Mouse (Mus musculus) midbrain, embryonic 12.5 days (tissue): ENCODE measurements around the gene Wdr92. TPM values are rescaled to one million over a fixed set of nuclear protein-coding genes. Genes with fewer than 3 reads are reported as not detected.
"Not testable (repeated sequence)": the region's sequence is repeated elsewhere in the genome, so short reads cannot be mapped to it uniquely, and the experiment has no call there.

Experiments used
- ATAC-seq: fragments of 200-750 bp; cut with Nextera tagmentation; 2 replicates; pipeline ENCODE4 v1.8.0; 2017; ENCODE audit warnings: low read depth, moderate TSS enrichment, moderate library complexity; ENCODE audit not compliant: low FRiP score
- H3K27ac ChIP-seq: fragments of 300-500 bp; sonication (generic); replicated peaks from 2 replicates; pipeline ENCODE4 v1.5.1; 2016; ENCODE audit warnings: mild to moderate bottlenecking
- H3K27me3 ChIP-seq: fragments of 300-500 bp; sonication (generic); 2 replicates; pipeline ENCODE4 v1.6.1; 2016; ENCODE audit warnings: mild to moderate bottlenecking
- H3K36me3 ChIP-seq: fragments of 300-500 bp; sonication (generic); 2 replicates; pipeline ENCODE4 v1.6.1; 2016
- H3K4me1 ChIP-seq: fragments of 300-500 bp; sonication (generic); 2 replicates; pipeline ENCODE4 v1.6.1; 2016
- H3K4me2 ChIP-seq: fragments of 300-500 bp; sonication (generic); replicated peaks from 2 replicates; pipeline ENCODE4 v1.6.1; 2016; ENCODE audit warnings: mild to moderate bottlenecking, moderate library complexity
- H3K4me3 ChIP-seq: fragments of 300-500 bp; sonication (generic); 2 replicates; pipeline ENCODE4 v1.5.1; 2016; ENCODE audit warnings: mild to moderate bottlenecking
- H3K9ac ChIP-seq: fragments of 300-500 bp; sonication (generic); replicated peaks from 2 replicates; pipeline ENCODE4 v1.6.1; 2016; ENCODE audit warnings: mild to moderate bottlenecking, moderate library complexity
- H3K9me3 ChIP-seq: fragments of 300-500 bp; sonication (generic); 2 replicates; pipeline ENCODE4 v1.6.1; 2016; ENCODE audit warnings: mild to moderate bottlenecking
- WGBS: fragments of 180-500 bp; shearing (Covaris S2); methylation state at CpG from one replicate; pipeline ENCODE4 v1.1.7; 2016; 5-methylcytosine and 5-hydroxymethylcytosine counted together
- polyA plus RNA-seq: library from polyadenylated mRNA; unstranded; fragments of >200 nt; fragmentation: Nextera tagmentation; extraction: Ambion mirVana; gene quantifications from 2 replicates; pipeline ENCODE4 v1.2.1, GENCODE M21; 2016

Wdr92 gene
- polyA plus RNA-seq, 1 experiment from 2014 or later = 25.6 TPM

DNA sequence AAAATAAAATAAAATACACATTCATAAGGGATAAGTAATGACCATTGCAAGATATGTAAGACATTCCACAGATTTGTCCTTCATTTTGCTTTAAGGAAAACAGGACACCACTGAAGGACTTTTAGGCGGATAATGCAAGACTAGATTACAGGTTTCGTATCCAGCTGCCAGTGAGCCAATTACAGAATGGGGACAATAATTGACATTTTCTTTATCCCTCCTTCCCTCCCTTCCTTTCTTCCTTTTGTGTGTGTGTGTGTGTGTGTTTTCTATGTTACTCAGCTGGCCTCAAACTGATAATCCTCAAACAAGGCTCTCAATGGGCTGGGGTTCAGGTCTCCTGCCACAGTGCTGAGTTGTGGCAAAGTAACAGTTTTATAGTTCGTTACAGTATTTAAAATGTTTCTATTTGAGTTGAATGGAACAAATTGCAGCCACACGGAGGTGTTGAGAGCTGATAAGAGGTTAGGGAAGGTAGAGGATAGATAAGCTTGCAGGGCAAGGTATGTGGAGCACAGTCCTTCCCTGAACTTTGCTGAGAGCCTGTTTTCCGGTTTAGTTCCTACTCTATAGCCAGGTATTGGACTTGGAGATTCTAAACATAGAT is 31.1 kb downstream of the Wdr92 start:
- Histone ChIP-seq H3K27ac (no peak overlapping the region), H3K9ac (0 out of 2 replicates have a peak overlapping the region, but pooled peaks have one; percentile 11), H3K4me1 (peaks cover 23% of the 10 kb centered on the region), H3K27me3 (no peaks in the 10 kb centered on the region), H3K4me2 (peak overlapping the region; percentile 74), H3K9me3 (no peaks in the 10 kb centered on the region), H3K4me3 (no peak overlapping the region; the same call in 1 of the 2 replicates), H3K36me3 (peaks cover 11% of the 10 kb centered on the region)
- no peak for ATAC-seq
- 83% methylated on average over 5 of the region's 5 CpGs for WGBS

DNA sequence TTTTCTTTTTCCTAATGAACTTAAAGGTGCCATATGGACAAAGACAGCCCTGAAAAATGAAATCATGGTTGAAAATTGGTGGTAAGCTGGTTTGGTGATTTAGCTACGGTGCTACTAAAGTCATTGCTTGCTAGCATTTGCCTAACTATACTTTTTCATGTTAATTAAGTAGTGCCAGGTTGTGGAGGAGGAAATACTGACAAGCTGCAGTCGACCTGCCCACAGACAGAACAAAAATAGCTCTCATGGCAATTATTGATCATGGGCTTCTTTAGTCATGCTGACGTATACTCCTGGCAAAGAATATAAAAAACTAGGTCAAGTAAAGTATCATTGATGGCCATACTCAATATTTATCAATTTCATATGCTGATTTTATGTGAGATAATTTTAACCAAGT is 33.6 kb downstream of the Wdr92 start:
- H3K36me3 ChIP-seq = no peaks in the 10 kb centered on the region
- H3K27ac ChIP-seq = no peak overlapping the region
- no peak overlapping the region for H3K4me3 ChIP-seq
- no peak for ATAC-seq
- no peaks in the 10 kb centered on the region for H3K27me3 ChIP-seq
- H3K9ac ChIP-seq = no peak overlapping the region
- 92% methylated on average over 3 of the region's 3 CpGs for WGBS
- no peaks in the 10 kb centered on the region for H3K9me3 ChIP-seq
- no peak overlapping the region for H3K4me2 ChIP-seq
- peaks cover 18% of the 10 kb centered on the region for H3K4me1 ChIP-seq

DNA sequence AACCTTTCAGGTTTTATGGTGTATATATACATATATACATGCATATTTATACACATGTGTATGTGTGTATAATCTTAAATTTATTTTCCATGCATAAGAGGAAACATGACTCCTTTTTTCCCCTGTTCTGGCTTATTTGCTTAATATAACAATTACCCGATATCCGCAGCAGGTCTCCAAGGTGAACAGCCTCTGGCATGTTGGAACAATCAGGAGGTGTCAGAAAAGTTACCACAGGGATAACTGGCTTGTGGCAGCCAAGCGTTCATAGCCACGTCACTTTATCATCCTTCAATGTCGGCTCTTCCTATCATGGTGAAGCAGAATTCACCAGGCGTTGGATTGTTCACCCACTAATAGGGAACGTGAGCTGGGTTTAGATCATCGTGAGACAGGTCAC is 39.2 kb downstream of the Wdr92 start:
- Histone ChIP-seq H3K4me1 (no peaks in the 10 kb centered on the region), H3K9ac (no peak overlapping the region), H3K27me3 (no peaks in the 10 kb centered on the region), H3K27ac (no peak overlapping the region), H3K36me3 (peaks cover 27% of the 10 kb centered on the region), H3K9me3 (no peaks in the 10 kb centered on the region), H3K4me3 (no peak overlapping the region), H3K4me2 (no peak overlapping the region)
- WGBS = 97% methylated on average over 8 of the region's 8 CpGs
- ATAC-seq = no peak

DNA sequence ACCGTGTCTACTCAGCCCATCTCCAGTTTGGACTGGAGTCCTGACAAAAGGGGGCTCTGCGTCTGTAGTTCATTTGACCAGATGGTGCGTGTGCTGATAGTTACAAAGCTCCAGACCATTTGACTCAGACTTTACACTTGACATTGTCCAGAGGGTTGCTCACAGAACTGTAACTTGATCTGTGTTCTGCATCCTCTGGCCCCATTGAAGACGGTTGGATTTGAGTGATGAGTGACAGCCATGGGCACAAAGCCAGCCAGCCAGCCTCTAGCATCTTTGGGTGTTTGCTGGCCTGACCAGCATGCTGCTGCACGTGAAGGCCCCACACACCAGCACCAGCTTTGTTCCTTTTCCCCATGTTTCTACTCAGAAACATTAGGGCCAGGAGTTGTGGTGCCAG is 50.9 kb downstream of the Wdr92 start:
- H3K4me1 ChIP-seq = no peaks in the 10 kb centered on the region
- no peak overlapping the region for H3K27ac ChIP-seq
- no peak overlapping the region for H3K4me3 ChIP-seq
- H3K9me3 ChIP-seq = no peaks in the 10 kb centered on the region
- no peak for ATAC-seq
- 90% methylated on average over 5 of the region's 5 CpGs for WGBS
- H3K4me2 ChIP-seq = no peak overlapping the region
- no peak overlapping the region for H3K9ac ChIP-seq
- no peaks in the 10 kb centered on the region for H3K27me3 ChIP-seq
- H3K36me3 ChIP-seq = peaks cover 40% of the 10 kb centered on the region

DNA sequence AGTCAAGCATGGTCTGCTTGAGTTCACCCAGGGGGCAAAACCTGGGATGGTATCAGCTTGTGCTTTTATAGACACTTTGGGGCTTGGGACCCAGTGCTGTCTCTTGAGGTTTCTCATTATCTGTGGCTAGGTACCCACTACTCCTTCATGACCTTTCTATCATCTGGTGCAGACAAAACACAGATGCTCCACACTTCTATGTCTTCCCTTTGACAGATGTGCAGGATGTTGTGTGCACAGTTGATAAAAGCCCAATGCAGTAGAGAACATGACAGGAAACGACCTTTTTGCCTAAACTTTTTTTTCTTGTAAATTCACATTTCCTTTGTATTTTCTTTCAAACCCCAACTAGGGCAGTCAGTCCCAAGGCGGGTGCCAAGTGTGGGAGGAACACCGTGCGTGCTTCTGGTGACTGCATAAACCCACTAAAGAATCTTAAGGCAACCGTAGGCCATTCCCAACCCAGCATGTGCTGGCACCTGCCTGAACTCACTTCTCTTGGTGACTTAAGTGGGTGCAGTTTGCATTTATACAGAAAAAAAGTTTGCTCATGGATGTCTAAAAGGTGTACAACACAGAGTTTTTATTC is 54.6 kb downstream of the Wdr92 start:
- no peaks in the 10 kb centered on the region for H3K27me3 ChIP-seq
- no peaks in the 10 kb centered on the region for H3K9me3 ChIP-seq
- no peak for ATAC-seq
- no peak overlapping the region for H3K4me3 ChIP-seq
- peaks cover 23% of the 10 kb centered on the region for H3K36me3 ChIP-seq
- H3K27ac ChIP-seq = no peak overlapping the region
- WGBS = 86% methylated on average over 5 of the region's 5 CpGs
- no peak overlapping the region for H3K4me2 ChIP-seq
- no peaks in the 10 kb centered on the region for H3K4me1 ChIP-seq
- H3K9ac ChIP-seq = no peak overlapping the region

DNA sequence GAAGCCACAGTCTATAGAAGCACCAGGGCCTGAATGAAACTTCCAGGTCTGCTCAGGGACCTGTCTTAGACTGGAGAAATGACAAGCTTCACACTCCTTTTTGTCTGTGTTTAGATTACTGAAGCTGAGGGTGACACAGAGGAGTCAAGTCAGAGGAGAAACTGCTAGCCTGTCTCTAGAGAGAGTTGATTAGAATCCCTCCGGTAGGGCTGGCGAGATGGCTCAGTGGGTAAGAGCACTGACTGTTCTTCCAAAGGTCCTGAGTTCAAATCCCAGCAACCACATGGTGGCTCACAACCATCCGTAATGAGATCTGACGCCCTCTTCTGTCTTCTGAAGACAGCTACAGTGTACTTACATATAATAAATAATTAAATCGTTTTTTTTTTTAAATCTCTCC is 56.7 kb downstream of the Wdr92 start:
- not testable (repeated sequence) for ATAC-seq, H3K36me3 ChIP-seq, H3K27me3 ChIP-seq, H3K4me2 ChIP-seq, H3K9me3 ChIP-seq, H3K9ac ChIP-seq, H3K4me3 ChIP-seq, H3K4me1 ChIP-seq, H3K27ac ChIP-seq
- 88% methylated on average over 5 of the region's 5 CpGs for WGBS

DNA sequence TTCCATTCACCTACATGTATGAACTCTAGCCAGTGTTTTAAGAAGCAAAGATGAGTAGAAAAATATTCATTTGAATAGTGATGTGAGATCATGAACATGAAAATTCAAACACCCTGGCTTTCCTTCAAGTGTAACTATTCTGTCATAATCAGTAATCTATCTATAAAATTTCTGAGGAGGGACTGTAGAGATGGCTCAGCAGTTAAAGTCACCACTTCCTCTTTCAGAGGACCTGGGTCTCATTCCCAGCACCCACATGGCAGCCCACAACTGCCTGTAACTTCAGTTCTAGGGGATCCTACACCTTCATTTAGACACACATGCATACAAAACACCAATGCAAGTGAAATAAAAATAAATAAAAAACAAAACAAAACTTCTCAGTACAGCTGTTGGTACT is 66.8 kb downstream of the Wdr92 start:
- no peak overlapping the region for H3K4me2 ChIP-seq
- H3K27ac ChIP-seq = no peak overlapping the region
- H3K9ac ChIP-seq = no peak overlapping the region
- no peaks in the 10 kb centered on the region for H3K27me3 ChIP-seq
- ATAC-seq = no peak
- H3K4me3 ChIP-seq = no peak overlapping the region
- H3K9me3 ChIP-seq = no peaks in the 10 kb centered on the region
- no peaks in the 10 kb centered on the region for H3K36me3 ChIP-seq
- H3K4me1 ChIP-seq = no peaks in the 10 kb centered on the region

DNA sequence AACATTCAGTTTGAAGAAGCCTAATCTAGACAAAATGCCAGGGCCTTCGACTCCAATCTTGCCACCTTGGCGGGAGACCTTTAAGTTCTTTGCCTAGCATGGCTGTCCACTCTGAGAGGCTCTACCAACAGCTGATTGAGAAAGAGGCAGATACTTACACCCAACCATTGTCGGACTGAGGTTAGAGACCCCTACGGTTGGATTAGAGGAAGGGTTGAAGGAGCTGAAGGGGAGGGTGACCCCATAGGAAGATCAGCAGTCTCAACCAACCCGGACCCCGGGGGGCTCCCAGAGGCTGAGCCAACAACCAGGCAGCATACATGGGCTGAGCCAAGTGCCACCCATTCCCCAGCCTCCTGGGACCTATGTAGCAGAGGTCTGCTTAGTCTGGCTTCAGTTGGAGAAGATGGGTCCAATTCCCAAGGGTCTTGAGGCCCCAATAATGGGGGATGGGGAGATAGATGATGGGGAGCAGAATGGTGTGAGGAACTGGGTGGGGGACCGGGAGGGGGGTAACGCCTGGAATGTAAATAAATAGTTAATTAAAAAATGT is 75.0 kb downstream of the Wdr92 start:
- 67% methylated on average over 8 of the region's 8 CpGs for WGBS

DNA sequence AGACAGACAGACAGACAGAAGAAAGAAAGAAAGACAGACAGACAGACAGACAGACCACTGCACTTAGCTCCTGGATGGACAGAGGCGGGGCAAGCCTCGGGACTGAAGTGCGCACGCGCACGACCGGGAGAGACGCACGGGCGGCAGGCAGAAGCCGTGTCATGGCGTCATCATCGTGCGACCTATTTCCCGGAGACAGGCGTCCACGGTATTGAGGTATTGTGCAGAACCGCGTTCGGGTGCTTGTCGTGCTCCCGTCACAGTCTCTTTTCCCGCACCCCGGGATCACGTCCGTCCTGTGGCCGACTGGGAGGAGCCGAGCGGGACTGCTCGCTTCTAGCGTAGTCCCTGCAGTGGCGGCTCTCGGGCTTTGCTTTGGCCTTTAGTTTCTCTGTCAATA is 75.5 kb downstream of the Wdr92 start, which contains the start of gene C1d:
C1d (plus strand) TSS at position 137 of the 400 bp plus-strand sequence.
- peak within 1 kb of the TSS; percentile 67 for H3K4me2 ChIP-seq
- peak; percentile 95 for ATAC-seq
- peak within 1 kb of the TSS; percentile 85 for H3K4me3 ChIP-seq
- under 1% methylated on average over 33 of the region's 33 CpGs for WGBS
- no peaks in the 10 kb centered on the region for H3K9me3 ChIP-seq
- no peaks in the 10 kb centered on the region for H3K36me3 ChIP-seq
- H3K27me3 ChIP-seq = no peaks in the 10 kb centered on the region
- H3K9ac ChIP-seq = peak within 1 kb of the TSS; percentile 79
- peak within 1 kb of the TSS; percentile 83 for H3K27ac ChIP-seq
- peaks cover 8% of the 10 kb centered on the region for H3K4me1 ChIP-seq

More for the DNA sequence above, 75.0 kb downstream of the Wdr92 start:
- Histone ChIP-seq H3K27me3 (no peaks in the 10 kb centered on the region), H3K4me1 (peaks cover 8% of the 10 kb centered on the region), H3K9me3 (no peaks in the 10 kb centered on the region), H3K4me3 (peak overlapping the region; percentile 85), H3K9ac (peak overlapping the region; percentile 79), H3K36me3 (no peaks in the 10 kb centered on the region), H3K27ac (0 out of 2 replicates have a peak overlapping the region, but pooled peaks have one; percentile 83), H3K4me2 (peak overlapping the region; percentile 67)
- ATAC-seq = peak; percentile 77

DNA sequence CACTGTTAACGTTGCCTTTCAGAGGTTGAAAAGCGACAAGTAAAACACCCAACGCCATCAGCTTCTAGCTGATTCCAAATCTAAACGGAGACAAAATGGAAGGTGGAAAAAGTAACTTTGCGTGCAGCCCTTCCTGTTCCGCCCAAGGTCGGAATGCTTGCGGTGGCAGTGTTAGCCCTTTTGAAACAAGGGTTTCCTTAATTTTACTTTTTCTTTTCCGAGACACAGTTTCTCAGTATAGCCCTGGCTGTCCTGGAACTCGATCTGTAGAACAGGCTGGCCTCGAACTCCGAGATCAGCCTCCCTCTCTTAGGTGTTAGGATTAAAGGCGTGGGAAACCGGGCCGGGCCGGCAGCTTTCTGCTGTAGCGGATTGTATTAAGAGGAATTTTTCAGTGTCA is 76.0 kb downstream of the Wdr92 start:
- H3K9ac ChIP-seq = peak overlapping the region; percentile 79
- peak overlapping the region; percentile 67 for H3K4me2 ChIP-seq
- peak; percentile 10; the same call in 1 of the 2 replicates for ATAC-seq
- H3K27ac ChIP-seq = peak overlapping the region; percentile 83
- H3K9me3 ChIP-seq = no peaks in the 10 kb centered on the region
- no peaks in the 10 kb centered on the region for H3K27me3 ChIP-seq
- peak overlapping the region; percentile 85 for H3K4me3 ChIP-seq
- H3K4me1 ChIP-seq = peaks cover 8% of the 10 kb centered on the region
- WGBS = under 1% methylated on average over 17 of the region's 17 CpGs
- H3K36me3 ChIP-seq = no peaks in the 10 kb centered on the region

DNA sequence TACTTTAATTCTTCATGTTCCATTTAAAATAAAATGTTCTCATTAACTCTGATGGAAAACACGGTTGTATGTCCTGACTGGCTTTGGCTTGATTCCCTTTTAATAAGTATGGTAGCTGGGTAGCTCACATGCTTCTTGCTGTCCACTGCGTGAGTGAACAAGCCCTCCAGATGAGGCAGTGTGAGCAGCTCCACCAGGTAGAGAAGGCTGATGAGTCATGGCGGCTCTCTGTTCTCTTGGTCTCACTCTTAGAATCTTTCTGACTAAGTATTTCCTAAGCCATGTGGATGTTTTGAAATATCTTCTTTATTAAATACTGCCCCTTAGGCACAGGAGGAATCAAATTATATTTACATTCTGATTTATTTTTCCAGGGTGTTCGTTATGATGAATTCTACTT is 85.3 kb downstream of the Wdr92 start:
- Histone ChIP-seq H3K27ac (no peak overlapping the region), H3K9ac (no peak overlapping the region), H3K36me3 (0 out of 2 replicates have a peak, but pooled peaks cover 14% of the 10 kb centered on the region), H3K4me2 (no peak overlapping the region), H3K4me1 (no peaks in the 10 kb centered on the region), H3K27me3 (no peaks in the 10 kb centered on the region), H3K9me3 (no peaks in the 10 kb centered on the region), H3K4me3 (no peak overlapping the region)
- ATAC-seq = no peak
- WGBS = 94% methylated on average over 4 of the region's 4 CpGs

DNA sequence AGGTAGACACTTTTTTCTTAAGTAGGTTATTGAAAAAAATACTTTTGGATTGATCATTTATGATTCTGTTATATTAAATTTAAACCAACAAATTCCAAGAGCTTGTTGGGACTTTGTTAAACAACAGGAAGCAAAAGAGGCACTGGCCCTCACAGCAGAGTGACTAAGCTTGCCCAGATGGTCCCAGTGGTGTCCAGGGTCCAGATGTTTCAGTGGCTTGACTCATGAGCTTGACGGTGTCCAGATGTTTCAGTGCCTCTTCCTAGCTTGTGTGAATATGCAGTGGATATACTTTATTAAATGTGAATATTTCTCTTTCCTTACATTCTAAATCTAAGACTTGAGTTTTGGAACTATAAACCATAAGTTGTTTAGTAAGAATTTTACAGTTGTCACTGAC is 86.9 kb downstream of the Wdr92 start:
- H3K4me2 ChIP-seq = no peak overlapping the region
- no peak overlapping the region for H3K27ac ChIP-seq
- 0 out of 2 replicates have a peak, but pooled peaks cover 14% of the 10 kb centered on the region for H3K36me3 ChIP-seq
- WGBS = 81% methylated on average over 1 of the region's 1 CpGs
- H3K9me3 ChIP-seq = no peaks in the 10 kb centered on the region
- no peak overlapping the region for H3K9ac ChIP-seq
- ATAC-seq = no peak
- no peak overlapping the region for H3K4me3 ChIP-seq
- no peaks in the 10 kb centered on the region for H3K4me1 ChIP-seq
- no peaks in the 10 kb centered on the region for H3K27me3 ChIP-seq
